Mouse (Mus musculus) limb, embryonic 15.5 days (tissue): ENCODE data around the gene Npr2. TPM values are rescaled to one million over a fixed set of nuclear protein-coding genes. Genes with fewer than 3 reads are reported as not detected.

Experiments used
- ATAC-seq: fragments of 200-750 bp; cut with Nextera tagmentation; 2 replicates; pipeline ENCODE4 v1.8.0; 2017; ENCODE audit warnings: low read depth, moderate TSS enrichment; ENCODE audit not compliant: insufficient number of reproducible peaks, low FRiP score, low TSS enrichment
- H3K27ac ChIP-seq: fragments of 300-500 bp; sonication (generic); 2 replicates; pipeline ENCODE4 v1.5.1; 2015; ENCODE audit warnings: moderate library complexity, mild to moderate bottlenecking, inconsistent platforms
- H3K27me3 ChIP-seq: fragments of 300-500 bp; sonication (generic); 2 replicates; pipeline ENCODE4 v1.6.1; 2015; ENCODE audit warnings: inconsistent platforms
- H3K36me3 ChIP-seq: fragments of 300-500 bp; sonication (generic); 2 replicates; pipeline ENCODE4 v1.6.1; 2015; ENCODE audit warnings: inconsistent platforms
- H3K4me1 ChIP-seq: fragments of 300-500 bp; sonication (generic); 2 replicates; pipeline ENCODE4 v1.6.1; 2015; ENCODE audit warnings: inconsistent platforms
- H3K4me2 ChIP-seq: fragments of 300-500 bp; sonication (generic); 2 replicates; pipeline ENCODE4 v1.6.1; 2015; ENCODE audit warnings: mild to moderate bottlenecking, inconsistent platforms
- H3K4me3 ChIP-seq: fragments of 300-500 bp; sonication (generic); 2 replicates; pipeline ENCODE4 v1.5.1; 2015; ENCODE audit warnings: mild to moderate bottlenecking, inconsistent platforms
- H3K9ac ChIP-seq: fragments of 300-500 bp; sonication (generic); 2 replicates; pipeline ENCODE4 v1.6.1; 2015; ENCODE audit warnings: inconsistent platforms
- H3K9me3 ChIP-seq: fragments of 300-500 bp; sonication (generic); 2 replicates; pipeline ENCODE4 v1.6.1; 2016; ENCODE audit warnings: inconsistent platforms
- WGBS: fragments of 180-500 bp; shearing (Covaris S2); methylation state at CpG from one replicate; pipeline ENCODE4 v1.1.7; 2015; 5-methylcytosine and 5-hydroxymethylcytosine counted together
- polyA plus RNA-seq: library from polyadenylated mRNA; unstranded; fragments of >200 nt; fragmentation: Nextera tagmentation; extraction: Ambion mirVana; gene quantifications from 2 replicates; pipeline ENCODE4 v1.2.1, GENCODE M21; 2015

Npr2 gene
- polyA plus RNA-seq, 1 experiment from 2014 or later: 22.2 TPM

GRCm38 (mm10) chr4:43598200-43598599, 33.5 kb upstream of the Npr2 start:
- no peak for ATAC-seq

GRCm38 (mm10) chr4:43598650-43599380, 32.9 kb upstream of the Npr2 start:
- Histone ChIP-seq H3K27ac (no peak overlapping the region), H3K4me3 (no peak overlapping the region), H3K36me3 (no peaks in the 10 kb centered on the region), H3K9me3 (no peaks in the 10 kb centered on the region), H3K4me2 (no peak overlapping the region), H3K27me3 (no peaks in the 10 kb centered on the region), H3K9ac (no peak overlapping the region), H3K4me1 (no peaks in the 10 kb centered on the region)
- WGBS: 74% methylated on average over 7 of the region's 7 CpGs
- ATAC-seq: no peak

More at GRCm38 (mm10) chr4:43598200-43598599, 33.5 kb upstream of the Npr2 start:
- Histone ChIP-seq H3K4me3 (no peak overlapping the region), H3K4me2 (no peak overlapping the region), H3K36me3 (no peaks in the 10 kb centered on the region), H3K9me3 (no peaks in the 10 kb centered on the region), H3K27ac (no peak overlapping the region), H3K27me3 (no peaks in the 10 kb centered on the region), H3K4me1 (no peaks in the 10 kb centered on the region), H3K9ac (no peak overlapping the region)
- WGBS: 82% methylated on average over 4 of the region's 4 CpGs

DNA sequence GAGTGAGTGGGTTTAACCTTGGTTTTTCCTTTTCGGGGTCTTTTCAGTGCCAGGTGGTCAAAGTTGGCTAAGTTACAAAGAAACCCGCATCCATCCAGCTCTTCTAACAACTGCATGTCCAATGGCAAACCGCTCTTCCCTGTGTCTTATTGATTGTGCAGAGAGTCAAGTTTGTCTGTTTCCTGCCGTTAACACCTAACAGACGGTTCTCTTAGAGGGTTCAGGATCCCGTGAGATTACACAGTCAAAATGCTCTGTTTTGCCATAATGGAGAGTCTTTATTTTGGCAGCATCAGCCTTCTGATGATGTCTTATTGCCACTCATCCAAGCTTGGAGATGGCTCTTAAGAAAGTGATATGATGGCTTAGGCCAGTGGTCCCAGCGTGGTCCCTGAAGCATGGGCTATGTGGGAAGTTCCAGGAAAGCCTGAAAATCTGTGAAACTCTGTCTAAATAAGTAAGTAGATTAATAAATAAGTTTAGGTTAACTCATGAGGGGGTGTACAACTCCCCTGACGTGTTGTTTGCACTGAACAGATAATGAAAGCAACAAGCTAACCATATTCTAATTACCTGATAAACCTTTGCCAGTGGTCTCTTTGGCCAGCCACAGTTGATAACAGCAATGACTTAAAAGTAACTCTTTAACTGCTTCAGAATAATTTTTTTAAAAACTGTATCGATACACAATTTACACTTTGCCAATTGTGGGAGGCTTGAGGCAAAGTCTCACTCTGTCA, 31.4 kb upstream of the Npr2 start:
- Histone ChIP-seq H3K4me3 (no peak overlapping the region), H3K9me3 (no peaks in the 10 kb centered on the region), H3K36me3 (no peaks in the 10 kb centered on the region), H3K27me3 (no peaks in the 10 kb centered on the region), H3K4me1 (no peaks in the 10 kb centered on the region), H3K4me2 (no peak overlapping the region), H3K9ac (no peak overlapping the region), H3K27ac (no peak overlapping the region)
- ATAC-seq: no peak
- 72% methylated on average over 9 of the region's 9 CpGs for WGBS

DNA sequence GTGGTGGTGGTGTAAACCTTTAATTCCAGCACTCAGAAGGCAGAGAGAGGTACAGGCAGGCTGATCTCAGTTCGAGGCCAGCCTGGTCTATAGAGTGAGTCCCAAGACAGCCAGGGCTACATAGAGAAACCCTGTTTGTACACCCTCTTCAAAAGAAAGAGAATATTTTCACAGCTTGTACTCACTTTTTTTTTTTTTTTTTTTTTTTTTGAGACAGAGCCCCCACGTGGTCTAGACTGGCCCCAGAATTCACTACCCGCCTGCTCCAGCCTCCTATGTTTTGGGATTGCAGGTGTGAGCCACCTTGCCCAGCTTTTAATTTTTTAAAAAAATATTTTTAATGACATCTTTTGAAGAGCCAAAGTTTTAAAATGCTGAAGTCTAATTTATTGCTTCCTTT, 27.6 kb upstream of the Npr2 start:
- no peak for ATAC-seq
- WGBS: 64% methylated on average over 3 of the region's 3 CpGs

DNA sequence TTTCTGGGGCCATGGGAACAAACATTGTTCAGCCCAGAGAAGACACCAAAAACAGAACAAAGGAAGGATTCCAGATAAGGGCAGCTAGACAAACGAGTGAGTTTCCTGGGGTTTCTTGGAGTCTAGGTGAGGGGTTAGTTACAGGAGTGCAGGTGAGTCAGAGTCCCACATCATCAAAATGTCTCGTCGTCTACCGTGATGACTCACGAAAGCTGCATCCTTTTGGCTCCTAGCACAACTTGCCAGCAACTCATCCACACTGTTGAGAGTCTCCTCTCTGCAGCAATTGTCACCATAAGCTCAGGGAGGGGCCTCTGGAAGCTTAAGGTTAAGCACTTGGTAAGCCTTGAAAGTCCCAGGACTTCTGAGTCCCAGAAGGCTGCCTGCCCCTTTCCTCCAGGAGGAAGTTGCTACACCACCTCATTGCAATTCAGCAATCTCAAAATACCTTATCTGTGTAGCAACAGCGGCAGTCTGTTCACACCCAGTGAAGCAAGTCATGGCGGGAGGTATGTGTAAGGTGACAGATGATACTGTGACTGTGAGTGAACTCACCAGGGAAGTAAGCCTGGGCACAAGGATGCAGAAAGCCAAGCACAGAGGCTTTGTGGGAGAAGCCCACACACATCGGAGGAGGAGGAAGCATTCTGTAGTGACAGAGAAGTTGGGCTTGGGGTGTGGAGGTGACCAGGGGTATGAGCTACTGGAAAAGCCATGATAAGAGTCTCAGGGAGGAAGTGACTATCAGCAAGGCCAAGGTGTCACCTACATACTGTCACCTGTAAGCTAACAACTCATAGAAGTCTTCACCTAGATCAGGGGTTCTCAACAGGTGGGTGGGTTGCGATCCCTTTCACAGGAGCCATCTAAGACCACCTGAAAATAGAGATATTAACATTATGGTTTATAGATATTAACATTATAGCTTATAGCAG, 26.7 kb upstream of the Npr2 start:
- Histone ChIP-seq H3K4me1 (no peaks in the 10 kb centered on the region), H3K9ac (no peak overlapping the region), H3K4me2 (no peak overlapping the region), H3K36me3 (no peaks in the 10 kb centered on the region), H3K27me3 (no peaks in the 10 kb centered on the region), H3K9me3 (no peaks in the 10 kb centered on the region), H3K4me3 (no peak overlapping the region), H3K27ac (no peak overlapping the region)
- 65% methylated on average over 9 of the region's 9 CpGs for WGBS
- ATAC-seq: no peak

More for the DNA sequence above, 27.6 kb upstream of the Npr2 start:
- H3K4me3 ChIP-seq: no peak overlapping the region
- no peaks in the 10 kb centered on the region for H3K36me3 ChIP-seq
- no peaks in the 10 kb centered on the region for H3K4me1 ChIP-seq
- H3K9me3 ChIP-seq: no peaks in the 10 kb centered on the region
- H3K27me3 ChIP-seq: no peaks in the 10 kb centered on the region
- H3K9ac ChIP-seq: no peak overlapping the region
- H3K27ac ChIP-seq: no peak overlapping the region
- H3K4me2 ChIP-seq: no peak overlapping the region

GRCm38 (mm10) chr4:43612534-43612933, 19.2 kb upstream of the Npr2 start:
- WGBS: 69% methylated on average over 10 of the region's 10 CpGs

GRCm38 (mm10) chr4:43613060-43613730, 18.5 kb upstream of the Npr2 start:
- H3K9ac ChIP-seq: no peak overlapping the region
- no peak overlapping the region for H3K4me3 ChIP-seq
- H3K27me3 ChIP-seq: no peaks in the 10 kb centered on the region
- no peaks in the 10 kb centered on the region for H3K36me3 ChIP-seq
- H3K4me1 ChIP-seq: no peaks in the 10 kb centered on the region
- H3K9me3 ChIP-seq: no peaks in the 10 kb centered on the region
- no peak overlapping the region for H3K27ac ChIP-seq
- 58% methylated on average over 3 of the region's 3 CpGs for whole genome bisulfite sequencing
- no peak overlapping the region for H3K4me2 ChIP-seq
- ATAC-seq: no peak

More at GRCm38 (mm10) chr4:43612534-43612933, 19.2 kb upstream of the Npr2 start:
- Histone ChIP-seq H3K36me3 (no peaks in the 10 kb centered on the region), H3K27ac (no peak overlapping the region), H3K4me1 (no peaks in the 10 kb centered on the region), H3K27me3 (no peaks in the 10 kb centered on the region), H3K4me2 (no peak overlapping the region), H3K9me3 (no peaks in the 10 kb centered on the region), H3K4me3 (no peak overlapping the region), H3K9ac (no peak overlapping the region)
- no peak for ATAC-seq

DNA sequence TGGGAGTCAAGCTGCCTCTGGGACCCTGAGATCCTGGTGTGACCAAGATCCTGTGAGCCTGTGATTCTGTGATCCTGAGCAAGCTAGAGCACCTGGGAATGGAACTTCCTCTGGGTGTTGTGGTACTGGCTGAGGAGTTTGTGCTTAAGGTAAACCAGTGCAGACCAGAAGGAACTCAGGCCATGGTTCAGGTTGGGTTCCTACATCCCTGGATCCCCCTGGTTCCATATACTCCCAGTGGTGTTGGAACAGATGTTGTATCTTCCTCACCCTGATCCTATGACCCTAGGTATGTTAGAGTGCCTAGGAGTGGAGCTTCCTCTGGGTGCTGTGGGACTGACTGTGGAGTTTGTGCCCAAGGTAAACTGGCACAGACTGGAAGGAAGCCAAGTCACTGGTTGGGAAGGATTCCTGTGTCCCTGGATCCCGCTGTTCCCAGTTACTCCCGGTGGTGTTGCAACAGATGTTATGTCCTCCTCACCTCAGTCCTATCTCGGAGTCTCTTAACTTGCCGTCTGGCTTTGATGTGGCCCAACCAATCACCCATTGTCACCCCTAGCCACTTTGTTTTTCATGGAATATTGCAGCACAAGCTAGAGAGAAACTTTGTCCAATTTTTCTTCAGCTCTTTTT, 11.5 kb upstream of the Npr2 start:
- no peak for ATAC-seq
- 68% methylated on average over 4 of the region's 4 CpGs for WGBS
- Histone ChIP-seq H3K27me3 (no peaks in the 10 kb centered on the region), H3K9me3 (peaks cover 4% of the 10 kb centered on the region; the same call in 1 of the 2 replicates), H3K36me3 (no peaks in the 10 kb centered on the region), H3K27ac (no peak overlapping the region), H3K4me2 (no peak overlapping the region), H3K4me3 (no peak overlapping the region), H3K4me1 (no peaks in the 10 kb centered on the region), H3K9ac (no peak overlapping the region)

DNA sequence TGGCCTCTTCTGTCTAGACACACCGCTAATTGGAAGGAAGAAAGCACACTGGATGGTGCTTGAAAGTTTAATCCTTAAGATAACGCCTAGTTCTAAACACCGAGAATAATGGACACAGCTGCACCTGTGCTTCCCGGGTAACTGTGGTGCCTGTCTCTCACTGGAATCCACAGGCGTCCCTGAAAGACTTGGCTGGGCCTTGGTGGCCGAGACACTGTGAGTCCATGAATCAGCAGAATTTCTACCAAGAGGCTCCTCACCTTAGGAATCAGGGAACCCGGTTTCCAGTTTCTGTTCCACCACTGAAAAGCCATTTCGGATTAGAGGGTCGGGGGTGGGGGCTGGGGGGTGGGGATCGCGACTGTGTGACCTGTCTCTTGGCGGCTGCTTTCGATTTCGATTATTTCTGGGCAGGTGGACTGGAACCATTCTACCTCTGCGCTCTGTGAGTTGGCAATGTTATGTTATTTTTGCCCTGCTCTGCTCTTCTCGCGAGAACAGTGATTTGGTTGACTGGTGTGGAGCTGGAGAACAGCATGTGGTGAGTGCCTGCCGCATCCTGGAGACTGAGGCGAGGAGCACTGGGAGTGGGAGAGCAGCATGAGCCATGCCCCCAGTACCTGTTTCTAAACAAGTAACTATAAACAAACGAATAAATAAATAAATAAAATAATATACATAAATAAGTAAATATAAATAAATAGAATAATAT, 2.5 kb upstream of the Npr2 start:
- H3K36me3 ChIP-seq: no peaks in the 10 kb centered on the region
- peaks cover 36% of the 10 kb centered on the region for H3K4me1 ChIP-seq
- no peak for ATAC-seq
- H3K27me3 ChIP-seq: no peaks in the 10 kb centered on the region
- H3K9ac ChIP-seq: no peak overlapping the region
- peaks cover 8% of the 10 kb centered on the region; the same call in 1 of the 2 replicates for H3K9me3 ChIP-seq
- WGBS: 44% methylated on average over 20 of the region's 20 CpGs
- H3K27ac ChIP-seq: no peak overlapping the region
- no peak overlapping the region for H3K4me3 ChIP-seq
- no peak overlapping the region for H3K4me2 ChIP-seq

GRCm38 (mm10) chr4:43630030-43630581, 1.6 kb upstream of the Npr2 start:
- H3K36me3 ChIP-seq: no peaks in the 10 kb centered on the region
- no peak overlapping the region for H3K9ac ChIP-seq
- peaks cover 43% of the 10 kb centered on the region for H3K4me1 ChIP-seq
- no peak overlapping the region for H3K4me2 ChIP-seq
- WGBS: 6% methylated on average over 5 of the region's 5 CpGs
- peak overlapping the region; percentile 88 for H3K27ac ChIP-seq
- H3K4me3 ChIP-seq: 0 out of 2 replicates have a peak overlapping the region, but pooled peaks have one; percentile 3
- peaks cover 5% of the 10 kb centered on the region; the same call in 1 of the 2 replicates for H3K9me3 ChIP-seq
- ATAC-seq: 0 out of 2 replicates have a peak, but pooled peaks have one; percentile 50
- no peaks in the 10 kb centered on the region for H3K27me3 ChIP-seq
